ENCODE assay signal across 10 mouse cellular contexts in genomic region chr3:84695418-84695817, GRCm38 (mm10). TPM values are rescaled to one million over a fixed set of nuclear protein-coding genes. Genes with fewer than 3 reads are reported as not detected.
A peak's percentile ranks its signal among the peaks of the same experiment; 100 is the strongest.
DNase-seq lines count a peak whose midpoint lies in the region; ATAC-seq and TF ChIP-seq lines count a peak whose summit lies in the region.
"Had no signal": no experiment of that assay in that cellular context is flagged by ENCODE, and none has a peak within 500 bp of the region (broad histone marks: within the 10 kb centered on the region; RNA-seq: fewer than 3 reads in every experiment).

No protein-coding gene starts in this region.

- no peaks in the 10 kb centered on the region for H3K9me3 ChIP-seq in forebrain, embryonic 13.5 days (replicated peaks)
- H3K9me3 ChIP-seq in forebrain, embryonic 12.5 days: no peaks in the 10 kb centered on the region
- H3K9me3 ChIP-seq in kidney, embryonic 14.5 days (ENCODE audit: control insufficient read depth, low read length): no peaks in the 10 kb centered on the region
- no peaks in the 10 kb centered on the region for H3K9me3 ChIP-seq in intestine, embryonic 15.5 days

- peaks cover 18% of the 10 kb centered on the region for H3K4me1 ChIP-seq in forebrain, embryonic 13.5 days
- peaks cover 10% of the 10 kb centered on the region for H3K4me1 ChIP-seq in forebrain, embryonic 12.5 days
- H3K4me1 ChIP-seq in kidney, embryonic 14.5 days (ENCODE audit: control insufficient read depth, insufficient read depth, low read length): peaks cover 5% of the 10 kb centered on the region; the same call in 1 of the 2 replicates
- H3K4me1 ChIP-seq in kidney, adult 2 months (ENCODE audit: control insufficient read depth, insufficient read depth, low read length): no peaks in the 10 kb centered on the region
- peaks cover 4% of the 10 kb centered on the region for H3K4me1 ChIP-seq in intestine, embryonic 15.5 days (replicated peaks)

- H3K4me3 ChIP-seq in forebrain, embryonic 13.5 days: no peak overlapping the region
- no peak overlapping the region for H3K4me3 ChIP-seq in forebrain, embryonic 12.5 days (replicated peaks)
- no peak overlapping the region for H3K4me3 ChIP-seq in kidney, embryonic 14.5 days (ENCODE audit: low read length)
- no peak overlapping the region for H3K4me3 ChIP-seq in kidney, adult 2 months (ENCODE audit: insufficient read depth, low read depth, low read length)
- H3K4me3 ChIP-seq in intestine, embryonic 15.5 days (replicated peaks): no peak overlapping the region

- no peak overlapping the region for H3K4me2 ChIP-seq in forebrain, embryonic 13.5 days
- no peak overlapping the region for H3K4me2 ChIP-seq in forebrain, embryonic 12.5 days
- H3K4me2 ChIP-seq in kidney, embryonic 14.5 days (replicated peaks; ENCODE audit: low read depth, low read length): no peak overlapping the region
- H3K4me2 ChIP-seq in intestine, embryonic 15.5 days (replicated peaks): no peak overlapping the region

- ATAC-seq in forebrain, embryonic 13.5 days: peak; percentile 37
- no peak for ATAC-seq in forebrain, embryonic 12.5 days (ENCODE audit: low FRiP score)
- ATAC-seq in kidney, embryonic 14.5 days (ENCODE audit: low FRiP score, low TSS enrichment): peak; percentile 70
- peak; percentile 28; the same call in 1 of the 2 replicates for ATAC-seq in intestine, embryonic 15.5 days

- no peaks in the 10 kb centered on the region for H3K27me3 ChIP-seq in forebrain, embryonic 13.5 days
- H3K27me3 ChIP-seq in forebrain, embryonic 12.5 days: peaks cover 5% of the 10 kb centered on the region
- H3K27me3 ChIP-seq in kidney, embryonic 14.5 days (ENCODE audit: control insufficient read depth, insufficient read depth, low read length): no peaks in the 10 kb centered on the region
- no peaks in the 10 kb centered on the region for H3K27me3 ChIP-seq in kidney, adult 2 months (replicated peaks; ENCODE audit: control insufficient read depth, insufficient read depth, low read length)
- H3K27me3 ChIP-seq in intestine, embryonic 15.5 days (replicated peaks): no peaks in the 10 kb centered on the region

- TF ChIP-seq CTCF in kidney, adult 2 months (conservative IDR thresholded peaks at IDR 0.05; ENCODE audit: insufficient read depth, insufficient read length, low read depth, low read length): no peak

- no peak for DNase-seq in kidney, adult 2 months
- peak; percentile 41 for DNase-seq in 3134 (ENCODE audit: extremely low read depth, insufficient read length, low spot score)
- no peak for DNase-seq in embryo, embryonic 9.5 days (ENCODE audit: extremely low spot score)
- DNase-seq in layer of hippocampus, adult 18-20 months (ENCODE audit: low spot score in 2 of 2): no peak
- DNase-seq: cerebellum, adult 2 months had no signal

- no peak overlapping the region for H3K27ac ChIP-seq in forebrain, embryonic 13.5 days
- no peak overlapping the region for H3K27ac ChIP-seq in forebrain, embryonic 12.5 days
- H3K27ac ChIP-seq in kidney, embryonic 14.5 days (ENCODE audit: low read depth, low read length): no peak overlapping the region; the same call in 1 of the 2 replicates
- H3K27ac ChIP-seq in kidney, adult 2 months (ENCODE audit: insufficient read depth, low read depth, low read length): no peak overlapping the region
- no peak overlapping the region for H3K27ac ChIP-seq in intestine, embryonic 15.5 days
- H3K27ac ChIP-seq: macrophage had no signal

- no peaks in the 10 kb centered on the region for H3K36me3 ChIP-seq in forebrain, embryonic 13.5 days (ENCODE audit: poor library complexity, severe bottlenecking)
- no peaks in the 10 kb centered on the region for H3K36me3 ChIP-seq in forebrain, embryonic 12.5 days (replicated peaks)
- no peaks in the 10 kb centered on the region for H3K36me3 ChIP-seq in kidney, embryonic 14.5 days (ENCODE audit: control insufficient read depth, insufficient read depth, low read length)
- H3K36me3 ChIP-seq in kidney, adult 2 months (ENCODE audit: control insufficient read depth, insufficient read depth, low read length): no peaks in the 10 kb centered on the region
- H3K36me3 ChIP-seq in intestine, embryonic 15.5 days: no peaks in the 10 kb centered on the region

- no peak overlapping the region for H3K9ac ChIP-seq in forebrain, embryonic 13.5 days
- H3K9ac ChIP-seq in forebrain, embryonic 12.5 days: no peak overlapping the region
- H3K9ac ChIP-seq in kidney, embryonic 14.5 days (ENCODE audit: low read depth, low read length): no peak overlapping the region
- H3K9ac ChIP-seq in intestine, embryonic 15.5 days: no peak overlapping the region

- 67% methylated on average over 9 of the region's 9 CpGs for WGBS in forebrain, embryonic 13.5 days
- 72% methylated on average over 9 of the region's 9 CpGs for WGBS in forebrain, embryonic 12.5 days
- 36% methylated on average over 9 of the region's 9 CpGs for WGBS in kidney, embryonic 14.5 days
- WGBS in kidney, adult 2 months: 56% methylated on average over 9 of the region's 9 CpGs
- whole genome bisulfite sequencing in intestine, embryonic 15.5 days: 33% methylated on average over 9 of the region's 9 CpGs

- no peak for TF ChIP-seq POLR2A in kidney, adult 2 months (IDR thresholded peaks at IDR 0.05; ENCODE audit: low read depth, low read length)

RNA-seq across cellular contexts. Expression of gene Tmem154, which starts 29.4 kb away (rescaled TPM):
- 0.31 TPM in 2 replicates for polyA plus RNA-seq in forebrain, embryonic 13.5 days (2015; fragmentation: Nextera tagmentation; extraction: Ambion mirVana)
- polyA plus RNA-seq in forebrain, embryonic 12.5 days (2016; fragmentation: Nextera tagmentation; extraction: Ambion mirVana): 0.09 and 0.27 TPM in 2 replicates
- 0.38 and 0.60 TPM in 2 replicates for polyA plus RNA-seq in kidney, embryonic 14.5 days (2014; fragmentation: Nextera tagmentation; extraction: Ambion mirVana)
- 0.42 and 0.88 TPM in 2 replicates for polyA plus RNA-seq in kidney, adult 2 months (2012; rRNA removed)
- 0.98 and 1.2 TPM in 2 replicates for polyA plus RNA-seq in intestine, embryonic 15.5 days (2015; fragmentation: Nextera tagmentation; extraction: Ambion mirVana)
- total RNA-seq in layer of hippocampus, adult 18-20 months (2021): under 1 TPM; 0.32 to 0.36 TPM
